Mouse (Mus musculus) liver, embryonic 14.5 days (tissue): ENCODE measurements around the gene Add1. TPM values are rescaled to one million over a fixed set of nuclear protein-coding genes. Genes with fewer than 3 reads are reported as not detected.

Experiments
- ATAC-seq: fragments of 200-750 bp; cut with Nextera tagmentation; 2 replicates; pipeline ENCODE4 v1.8.0; 2017; ENCODE audit warnings: moderate number of reproducible peaks, mild to moderate bottlenecking, moderate library complexity; ENCODE audit not compliant: insufficient read depth
- DNase-seq, 3 experiments: peaks; one replicate each; pipeline ENCODE4 v3.0.0-alpha.2; 2012 to 2013; ENCODE audit warnings: low read depth in 3 of 3, low spot score in 3 of 3
- H3K27ac ChIP-seq: fragments of 300-500 bp; sonication (generic); 2 replicates; pipeline ENCODE4 v1.5.1; 2014; ENCODE audit warnings: moderate library complexity, mild to moderate bottlenecking, control low read depth, inconsistent platforms
- H3K27me3 ChIP-seq: fragments of 300-500 bp; sonication (generic); 2 replicates; pipeline ENCODE4 v1.6.1; 2014; ENCODE audit warnings: mild to moderate bottlenecking, low read length, moderate library complexity; ENCODE audit not compliant: control insufficient read depth, insufficient read depth
- H3K36me3 ChIP-seq: fragments of 300-500 bp; sonication (generic); replicated peaks from 2 replicates; pipeline ENCODE4 v1.6.1; 2014; ENCODE audit warnings: low read depth; ENCODE audit not compliant: control insufficient read depth, insufficient read depth
- H3K4me1 ChIP-seq, 2 experiments: fragments of 200-500 bp in 1 of 2; fragments of 300-500 bp in 1 of 2; sonication (generic) in 1 of 2; replicated peaks; 2 replicates each; pipeline ENCODE4 v1.6.1; 2012 to 2014; ENCODE audit warnings: antibody characterized with exemption in 1 of 2, inconsistent platforms in 1 of 2, low read length in 1 of 2; ENCODE audit not compliant: control insufficient read depth in 2 of 2, insufficient read depth in 2 of 2
- H3K4me2 ChIP-seq: fragments of 300-500 bp; sonication (generic); 2 replicates; pipeline ENCODE4 v1.6.1; 2014; ENCODE audit warnings: low read depth, mild to moderate bottlenecking, control low read depth, moderate library complexity
- H3K4me3 ChIP-seq, 2 experiments: fragments of 200-500 bp in 1 of 2; fragments of 300-500 bp in 1 of 2; sonication (generic) in 1 of 2; 2 replicates each; pipeline ENCODE4 v1.5.1; 2012 to 2014; ENCODE audit warnings: low read depth in 2 of 2, low read length in 2 of 2, mild to moderate bottlenecking in 2 of 2, control low read depth in 1 of 2, inconsistent platforms in 1 of 2, moderate library complexity in 1 of 2; ENCODE audit not compliant: insufficient read depth in 1 of 2
- H3K9ac ChIP-seq: fragments of 300-500 bp; sonication (generic); replicated peaks from 2 replicates; pipeline ENCODE4 v1.6.1; 2014; ENCODE audit warnings: mild to moderate bottlenecking, control low read depth, moderate library complexity
- H3K9me3 ChIP-seq: fragments of 300-500 bp; sonication (generic); 2 replicates; pipeline ENCODE4 v1.6.1; 2016; ENCODE audit warnings: low read length, mixed read lengths; ENCODE audit not compliant: control insufficient read depth
- CTCF ChIP-seq: IDR thresholded peaks from 2 replicates; pipeline ENCODE4 v1.5.1; 2016; ENCODE audit warnings: antibody characterized with exemption, low read depth, control low read depth
- EP300 ChIP-seq: IDR thresholded peaks from 2 replicates; pipeline ENCODE4 v1.6.1; 2016; ENCODE audit warnings: antibody characterized with exemption, low read depth
- WGBS: fragments of 180-500 bp; shearing (Covaris S2); extraction: QIAGEN DNeasy Blood & Tissue Kit; methylation state at CpG from one replicate; pipeline ENCODE4 v1.1.7; 2014; ENCODE audit not compliant: insufficient replicate concordance; 5-methylcytosine and 5-hydroxymethylcytosine counted together
- polyA plus RNA-seq, 2 experiments: library from polyadenylated mRNA; depleted of rRNA in 1 of 2; stranded (reverse) in 1 of 2; unstranded in 1 of 2; fragments of >200 nt; fragmentation: Nextera tagmentation in 1 of 2; extraction: Ambion mirVana in 1 of 2; gene quantifications; 2 replicates each; pipeline versions ENCODE4 v1.2.1 to v1.2.3; 2012 to 2014

Gene Add1
- polyA plus RNA-seq, 2 experiments = 113 to 118 TPM

GRCm38 (mm10) chr5:34526477-34526775 lies 47.0 kb upstream of the Add1 start:
- H3K36me3 ChIP-seq = no peaks in the 10 kb centered on the region
- no peaks in the 10 kb centered on the region; the same call in 1 of the 2 replicates for H3K27me3 ChIP-seq
- peak overlapping the region; percentile 0; the same call in 1 of the 2 replicates for H3K27ac ChIP-seq
- DNase-seq (no peak), ATAC-seq (no peak)
- peak overlapping the region; percentile 46 for H3K9ac ChIP-seq
- peaks cover 7 to 26% of the 10 kb centered on the region in 2 experiments for H3K4me1 ChIP-seq
- H3K9me3 ChIP-seq = no peaks in the 10 kb centered on the region
- TF ChIP-seq EP300 (no peak), CTCF (no peak)
- H3K4me3 ChIP-seq = peak overlapping the region; percentile 56 to 62
- 50% methylated on average over 5 of the region's 5 CpGs for WGBS
- H3K4me2 ChIP-seq = peak overlapping the region; percentile 59

GRCm38 (mm10) chr5:34527352-34527751 lies 46.1 kb upstream of the Add1 start:
- H3K9ac ChIP-seq = no peak overlapping the region
- H3K27ac ChIP-seq = no peak overlapping the region
- peaks cover 7 to 30% of the 10 kb centered on the region in 2 experiments for H3K4me1 ChIP-seq
- DNase-seq (no peak), ATAC-seq (no peak)
- no peaks in the 10 kb centered on the region; the same call in 1 of the 2 replicates for H3K27me3 ChIP-seq
- no peak for TF ChIP-seq CTCF
- TF ChIP-seq EP300 = no peak
- H3K4me3 ChIP-seq = no peak overlapping the region
- H3K9me3 ChIP-seq = no peaks in the 10 kb centered on the region
- H3K36me3 ChIP-seq = no peaks in the 10 kb centered on the region
- H3K4me2 ChIP-seq = no peak overlapping the region; the same call in 1 of the 2 replicates
- WGBS = 82% methylated on average over 2 of the region's 2 CpGs

GRCm38 (mm10) chr5:34528724-34529123 lies 44.7 kb upstream of the Add1 start:
- Histone ChIP-seq H3K4me1 (peaks cover 7 to 33% of the 10 kb centered on the region in 2 experiments), H3K27me3 (no peaks in the 10 kb centered on the region; the same call in 1 of the 2 replicates), H3K4me2 (no peak overlapping the region), H3K9ac (no peak overlapping the region), H3K4me3 (no peak overlapping the region), H3K9me3 (no peaks in the 10 kb centered on the region), H3K27ac (no peak overlapping the region), H3K36me3 (no peaks in the 10 kb centered on the region)
- no peak for TF ChIP-seq EP300
- TF ChIP-seq CTCF = no peak
- 61% methylated on average over 5 of the region's 5 CpGs for WGBS
- ATAC-seq = no peak
- DNase-seq = no peak

GRCm38 (mm10) chr5:34530116-34530515 lies 43.3 kb upstream of the Add1 start:
- WGBS = 59% methylated on average over 5 of the region's 5 CpGs
- Histone ChIP-seq H3K4me1 (peaks cover 7 to 33% of the 10 kb centered on the region in 2 experiments), H3K4me3 (no peak overlapping the region), H3K27me3 (no peaks in the 10 kb centered on the region; the same call in 1 of the 2 replicates), H3K9ac (no peak overlapping the region), H3K4me2 (no peak overlapping the region), H3K9me3 (no peaks in the 10 kb centered on the region), H3K36me3 (no peaks in the 10 kb centered on the region), H3K27ac (no peak overlapping the region)
- no peak for ATAC-seq
- TF ChIP-seq CTCF (no peak), EP300 (no peak)
- DNase-seq = no peak

- Histone ChIP-seq H3K9ac (no peak overlapping the region), H3K9me3 (no peaks in the 10 kb centered on the region), H3K27me3 (no peaks in the 10 kb centered on the region; the same call in 1 of the 2 replicates), H3K27ac (no peak overlapping the region), H3K4me3 (no peak overlapping the region), H3K36me3 (no peaks in the 10 kb centered on the region), H3K4me2 (no peak overlapping the region), H3K4me1 (peaks cover 7 to 33% of the 10 kb centered on the region in 2 experiments)
- ATAC-seq (no peak), DNase-seq (no peak)
- WGBS = 24% methylated on average over 4 of the region's 4 CpGs
- TF ChIP-seq CTCF (0 out of 2 replicates have a peak, but pooled peaks have one; percentile 6), EP300 (no peak)
Measured at GRCm38 (mm10) chr5:34530687-34531086, 42.8 kb upstream of the Add1 start.

- 67% methylated on average over 5 of the region's 5 CpGs for WGBS
- DNase-seq (no peak), ATAC-seq (no peak)
- TF ChIP-seq CTCF (no peak), EP300 (no peak)
- H3K9ac ChIP-seq = no peak overlapping the region
- no peaks in the 10 kb centered on the region for H3K9me3 ChIP-seq
- peaks cover 0 to 20% of the 10 kb centered on the region in 2 experiments; a peak in 3 of 4 replicates for H3K4me1 ChIP-seq
- no peaks in the 10 kb centered on the region for H3K36me3 ChIP-seq
- no peak overlapping the region for H3K4me3 ChIP-seq
- no peak overlapping the region for H3K4me2 ChIP-seq
- no peak overlapping the region for H3K27ac ChIP-seq
- no peaks in the 10 kb centered on the region for H3K27me3 ChIP-seq
Measured at GRCm38 (mm10) chr5:34533066-34533465, 40.4 kb upstream of the Add1 start.
